Mouse (Mus musculus) heart, embryonic 12.5 days (tissue): ENCODE data around the gene Slc5a5. TPM values are rescaled to one million over a fixed set of nuclear protein-coding genes. Genes with fewer than 3 reads are reported as not detected.

ENCODE experiments used
- ATAC-seq: fragments of 200-750 bp; cut with Nextera tagmentation; 2 replicates; pipeline ENCODE4 v1.8.0; 2017; ENCODE audit warnings: moderate TSS enrichment, moderate library complexity; ENCODE audit not compliant: insufficient number of reproducible peaks, low FRiP score
- H3K27ac ChIP-seq: fragments of 300-500 bp; sonication (generic); 2 replicates; pipeline ENCODE4 v1.5.1; 2016; ENCODE audit warnings: mild to moderate bottlenecking, moderate library complexity; ENCODE audit not compliant: poor library complexity, severe bottlenecking
- H3K27me3 ChIP-seq: fragments of 300-500 bp; sonication (generic); replicated peaks from 2 replicates; pipeline ENCODE4 v1.6.1; 2016; ENCODE audit warnings: mild to moderate bottlenecking, moderate library complexity
- H3K36me3 ChIP-seq: fragments of 300-500 bp; sonication (generic); 2 replicates; pipeline ENCODE4 v1.6.1; 2016; ENCODE audit warnings: mild to moderate bottlenecking, moderate library complexity
- H3K4me1 ChIP-seq: fragments of 300-500 bp; sonication (generic); replicated peaks from 2 replicates; pipeline ENCODE4 v1.6.1; 2016; ENCODE audit warnings: mild to moderate bottlenecking
- H3K4me2 ChIP-seq: fragments of 300-500 bp; sonication (generic); 2 replicates; pipeline ENCODE4 v1.6.1; 2016; ENCODE audit warnings: mild to moderate bottlenecking, moderate library complexity
- H3K4me3 ChIP-seq: fragments of 300-500 bp; sonication (generic); 2 replicates; pipeline ENCODE4 v1.5.1; 2016; ENCODE audit warnings: mild to moderate bottlenecking
- H3K9ac ChIP-seq: fragments of 300-500 bp; sonication (generic); 2 replicates; pipeline ENCODE4 v1.6.1; 2016; ENCODE audit warnings: mild to moderate bottlenecking, moderate library complexity
- H3K9me3 ChIP-seq: fragments of 300-500 bp; sonication (generic); replicated peaks from 2 replicates; pipeline ENCODE4 v1.6.1; 2016; ENCODE audit warnings: mild to moderate bottlenecking, moderate library complexity
- WGBS: fragments of 180-500 bp; shearing (Covaris S2); methylation state at CpG from one replicate; pipeline ENCODE4 v1.1.7; 2016; 5-methylcytosine and 5-hydroxymethylcytosine counted together
- polyA plus RNA-seq: library from polyadenylated mRNA; unstranded; fragments of >200 nt; fragmentation: Nextera tagmentation; extraction: Ambion mirVana; gene quantifications from 2 replicates; pipeline ENCODE4 v1.2.1, GENCODE M21; 2016

Slc5a5 gene
- polyA plus RNA-seq, 1 experiment from 2014 or later, result 0.11 TPM

DNA sequence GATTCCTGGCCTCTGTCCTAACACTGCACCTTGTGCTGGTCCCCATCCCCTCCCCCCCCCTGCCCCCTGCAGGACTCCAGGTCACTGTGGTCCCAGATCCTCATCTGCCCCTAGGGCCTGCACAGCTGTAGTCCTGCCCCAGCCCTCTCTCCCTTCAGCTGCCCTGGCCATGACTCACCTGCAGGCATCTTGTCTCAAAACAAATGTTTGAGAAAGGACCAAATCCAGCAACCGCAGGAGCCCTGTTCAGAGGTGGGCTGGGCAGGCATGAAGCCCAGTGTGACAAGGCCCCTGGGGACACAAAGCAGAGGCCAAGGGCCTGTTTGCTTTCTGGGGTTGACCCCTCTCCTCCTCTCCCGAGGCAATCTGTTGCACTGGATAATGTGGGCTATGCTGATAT lies 14.4 kb downstream of the Slc5a5 start:
- peaks cover 21% of the 10 kb centered on the region; the same call in 1 of the 2 replicates for H3K27me3 ChIP-seq
- 45% methylated on average over 2 of the region's 2 CpGs for WGBS
- no peak overlapping the region for H3K27ac ChIP-seq
- H3K36me3 ChIP-seq, result no peaks in the 10 kb centered on the region
- no peak overlapping the region for H3K4me3 ChIP-seq
- peaks cover 12% of the 10 kb centered on the region for H3K4me1 ChIP-seq
- no peaks in the 10 kb centered on the region for H3K9me3 ChIP-seq
- ATAC-seq, result no peak
- no peak overlapping the region for H3K9ac ChIP-seq
- no peak overlapping the region for H3K4me2 ChIP-seq

DNA sequence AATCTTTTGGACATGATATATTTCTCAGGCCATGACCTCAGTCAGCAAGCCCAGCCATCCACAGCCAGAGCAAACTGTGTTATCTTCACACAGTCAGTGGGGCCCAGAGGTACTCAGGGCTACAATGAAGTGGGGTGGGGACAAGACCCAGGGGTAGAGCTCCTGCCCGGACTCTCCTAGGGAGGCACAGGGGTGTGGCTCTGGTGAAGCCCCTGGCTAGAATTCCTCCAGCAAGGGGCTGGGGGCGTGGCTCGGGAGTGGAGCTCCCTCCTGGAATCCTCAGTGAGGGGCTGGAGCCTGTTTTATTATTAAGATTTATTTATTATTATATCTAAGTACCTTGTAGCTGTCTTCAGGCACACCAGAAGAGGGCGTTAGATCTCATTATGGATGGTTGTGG lies 16.2 kb downstream of the Slc5a5 start:
- peaks cover 21% of the 10 kb centered on the region; the same call in 1 of the 2 replicates for H3K27me3 ChIP-seq
- H3K4me1 ChIP-seq, result peaks cover 24% of the 10 kb centered on the region
- H3K4me2 ChIP-seq, result no peak overlapping the region
- no peak for ATAC-seq
- no peak overlapping the region for H3K9ac ChIP-seq
- no peak overlapping the region for H3K4me3 ChIP-seq
- no peaks in the 10 kb centered on the region for H3K9me3 ChIP-seq
- 49% methylated on average over 4 of the region's 4 CpGs for WGBS
- H3K27ac ChIP-seq, result no peak overlapping the region
- H3K36me3 ChIP-seq, result no peaks in the 10 kb centered on the region

DNA sequence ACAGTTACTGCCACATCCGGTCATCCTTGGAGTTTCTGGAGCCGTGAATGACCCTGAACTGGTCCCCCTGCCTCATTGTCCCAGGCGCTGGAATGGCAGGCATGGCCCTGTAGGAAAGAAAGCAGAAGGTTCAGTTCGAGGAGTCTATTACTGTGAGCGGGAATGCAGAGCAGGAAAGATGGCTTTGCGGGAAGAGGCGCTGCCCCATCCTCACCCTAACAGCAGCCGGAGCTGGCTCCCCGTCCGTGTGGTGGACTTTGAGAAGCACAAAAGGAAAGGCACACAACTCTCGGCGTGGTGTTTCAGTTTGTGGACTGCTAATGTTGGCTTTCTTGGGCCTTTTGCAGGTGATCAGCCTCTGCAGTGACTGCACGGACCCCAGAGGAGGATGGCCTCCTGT lies 18.1 kb downstream of the Slc5a5 start:
- Histone ChIP-seq H3K9me3 (no peaks in the 10 kb centered on the region), H3K9ac (no peak overlapping the region), H3K4me2 (no peak overlapping the region), H3K4me1 (peaks cover 26% of the 10 kb centered on the region), H3K36me3 (no peaks in the 10 kb centered on the region), H3K27ac (no peak overlapping the region), H3K27me3 (peaks cover 12% of the 10 kb centered on the region; the same call in 1 of the 2 replicates), H3K4me3 (no peak overlapping the region)
- no peak for ATAC-seq
- 89% methylated on average over 13 of the region's 13 CpGs for WGBS

DNA sequence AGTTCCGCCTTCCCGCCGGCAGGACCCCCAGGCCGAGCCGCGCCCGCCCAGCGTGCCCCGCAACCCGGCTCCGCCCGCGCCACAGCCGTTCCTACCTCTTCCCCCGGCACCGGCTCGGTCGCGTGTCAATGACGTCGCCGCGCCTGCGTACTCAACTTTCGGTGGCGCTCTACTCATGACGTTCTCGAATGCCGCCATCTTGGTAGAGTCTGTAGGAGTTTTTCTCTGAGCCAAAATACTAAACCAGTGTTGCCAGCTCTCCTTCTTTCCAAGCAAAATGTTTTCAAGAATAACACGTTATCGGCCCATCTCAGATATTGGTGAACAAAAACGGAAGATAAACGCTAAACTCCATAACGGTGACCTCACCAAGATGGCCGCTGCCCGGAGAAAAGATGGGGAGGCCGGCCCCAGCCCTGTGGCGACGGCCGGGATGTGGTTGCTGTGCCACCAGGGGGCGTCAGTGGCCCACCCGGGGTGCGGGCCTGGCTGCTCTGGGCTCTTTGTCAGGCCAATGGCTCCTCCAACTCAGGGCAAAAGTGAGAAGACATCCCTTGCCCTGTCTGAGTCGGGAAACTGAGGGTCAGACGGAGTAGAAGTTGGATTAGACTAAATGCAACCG lies 19.1 kb downstream of the Slc5a5 start, which contains the start of gene Ccdc124:
Gene Ccdc124, minus strand, starts transcription at position 572 of the 622 bp plus-strand sequence.
- H3K4me2 ChIP-seq, result peak within 1 kb of the TSS; percentile 87
- H3K36me3 ChIP-seq, result peaks cover 1% of the 10 kb centered on the region; the same call in 1 of the 2 replicates
- ATAC-seq, result peak; percentile 90
- H3K27ac ChIP-seq, result peak within 1 kb of the TSS; percentile 49
- H3K9me3 ChIP-seq, result no peaks in the 10 kb centered on the region
- H3K4me3 ChIP-seq, result peak within 1 kb of the TSS; percentile 83
- 2% methylated on average over 45 of the region's 46 CpGs for WGBS
- H3K27me3 ChIP-seq, result 0 out of 2 replicates have a peak, but pooled peaks cover 6% of the 10 kb centered on the region
- peaks cover 35% of the 10 kb centered on the region for H3K4me1 ChIP-seq
- peak within 1 kb of the TSS; percentile 84 for H3K9ac ChIP-seq

DNA sequence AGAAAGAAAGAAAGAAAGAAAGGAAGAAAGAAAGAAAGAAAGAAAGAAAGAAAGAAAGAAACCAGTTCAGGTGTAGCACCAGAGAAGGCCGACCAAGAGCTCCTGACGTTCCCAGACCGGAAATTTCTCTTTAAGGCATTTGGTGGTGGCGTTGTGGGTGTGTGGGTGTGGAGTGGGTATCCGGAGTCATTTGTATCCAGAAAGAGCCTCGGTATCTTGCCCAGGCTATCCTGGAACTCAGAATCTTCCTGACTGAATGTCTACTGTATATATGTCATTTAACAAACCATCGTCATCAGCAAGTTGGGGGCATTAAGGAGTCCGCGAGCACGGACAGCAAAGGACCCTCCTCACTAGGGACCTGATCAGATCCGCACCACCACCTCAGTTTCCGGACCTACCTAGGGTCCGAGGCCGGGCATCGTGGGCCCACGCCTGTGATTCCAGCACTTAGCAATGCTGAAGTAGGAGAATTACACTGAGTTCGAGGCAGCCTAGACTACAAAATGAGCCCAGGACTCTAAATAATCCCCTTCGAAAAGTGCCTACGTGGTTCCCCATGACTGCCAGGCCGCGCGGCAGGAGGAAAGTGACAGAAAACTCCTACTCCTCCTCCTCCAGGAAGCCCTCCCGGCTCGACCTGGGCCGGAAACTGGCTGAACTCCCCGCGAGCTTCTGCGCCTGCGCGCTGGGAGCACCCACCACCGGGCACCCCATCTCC lies 19.8 kb downstream of the Slc5a5 start:
- 5% methylated on average over 30 of the region's 31 CpGs for WGBS
- Histone ChIP-seq H3K36me3 (peaks cover 8% of the 10 kb centered on the region), H3K27ac (peak overlapping the region; percentile 49), H3K4me3 (peak overlapping the region; percentile 83), H3K9ac (peak overlapping the region; percentile 84), H3K9me3 (no peaks in the 10 kb centered on the region), H3K27me3 (no peaks in the 10 kb centered on the region), H3K4me1 (peaks cover 41% of the 10 kb centered on the region), H3K4me2 (peak overlapping the region; percentile 87)
- ATAC-seq, result no peak; the same call in 1 of the 2 replicates

DNA sequence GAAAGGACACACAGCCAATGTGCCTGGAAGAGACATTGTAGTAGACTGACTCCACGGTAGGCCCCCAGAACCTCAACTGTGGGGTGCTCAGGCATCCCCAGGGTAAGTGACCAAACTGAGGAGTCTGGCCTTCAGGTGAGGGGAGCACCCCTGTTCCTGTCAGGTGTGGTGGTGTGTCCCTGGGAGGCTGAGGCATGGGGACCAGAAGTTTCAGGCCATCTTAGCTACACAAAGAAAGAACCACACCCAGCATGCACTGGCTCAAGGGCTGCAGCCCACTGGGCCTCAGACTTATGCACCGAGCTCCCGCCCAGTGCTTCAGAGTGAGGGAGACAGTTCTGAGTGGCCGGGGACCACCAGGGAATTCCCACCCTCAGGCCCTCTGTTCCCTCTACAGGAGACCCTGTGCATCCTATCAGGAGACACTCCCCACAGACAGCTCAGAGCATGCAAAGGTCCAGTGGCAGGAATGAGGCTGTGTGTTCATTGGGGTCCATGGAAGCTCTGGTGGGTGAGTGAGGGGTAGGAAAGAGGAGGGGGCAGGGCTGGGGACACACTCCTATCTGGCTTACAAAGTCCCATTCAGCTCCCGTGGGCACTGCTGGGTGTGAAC lies 21.3 kb downstream of the Slc5a5 start:
- Histone ChIP-seq H3K36me3 (peaks cover 8% of the 10 kb centered on the region), H3K27ac (peak overlapping the region; percentile 28; the same call in 1 of the 2 replicates), H3K9ac (peak overlapping the region; percentile 8; the same call in 1 of the 2 replicates), H3K4me1 (peaks cover 44% of the 10 kb centered on the region), H3K4me3 (no peak overlapping the region), H3K4me2 (no peak overlapping the region), H3K27me3 (no peaks in the 10 kb centered on the region), H3K9me3 (no peaks in the 10 kb centered on the region)
- 80% methylated on average over 5 of the region's 5 CpGs for WGBS
- no peak for ATAC-seq

DNA sequence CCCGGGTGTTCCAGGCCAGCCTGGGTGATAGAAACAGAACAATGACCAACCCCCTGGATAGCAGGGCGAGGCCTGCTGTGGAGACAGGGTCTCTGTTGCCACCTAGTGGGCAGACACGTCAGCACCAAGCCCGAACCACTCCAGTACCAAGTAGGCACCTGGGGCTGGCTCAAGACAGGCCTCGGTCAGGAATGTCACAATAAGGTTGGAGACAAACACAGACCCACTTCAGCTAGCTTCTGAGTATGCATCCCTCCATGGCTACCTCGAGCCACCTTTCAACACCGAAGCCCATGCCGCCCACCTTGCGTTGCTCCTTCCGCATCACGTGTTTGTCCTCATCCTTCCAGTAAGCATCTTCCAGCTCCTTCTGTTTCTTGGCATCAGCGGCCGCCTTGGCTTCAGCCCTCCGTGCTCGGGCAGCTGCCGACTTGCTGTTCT lies 22.9 kb downstream of the Slc5a5 start:
- no peaks in the 10 kb centered on the region for H3K9me3 ChIP-seq
- no peak; the same call in 1 of the 2 replicates for ATAC-seq
- 48% methylated on average over 16 of the region's 16 CpGs for WGBS
- H3K4me1 ChIP-seq, result peaks cover 52% of the 10 kb centered on the region
- peak overlapping the region; percentile 51; the same call in 1 of the 2 replicates for H3K4me2 ChIP-seq
- H3K4me3 ChIP-seq, result no peak overlapping the region
- H3K27ac ChIP-seq, result no peak overlapping the region; the same call in 1 of the 2 replicates
- no peaks in the 10 kb centered on the region for H3K27me3 ChIP-seq
- peaks cover 8% of the 10 kb centered on the region for H3K36me3 ChIP-seq
- H3K9ac ChIP-seq, result peak overlapping the region; percentile 26; the same call in 1 of the 2 replicates

DNA sequence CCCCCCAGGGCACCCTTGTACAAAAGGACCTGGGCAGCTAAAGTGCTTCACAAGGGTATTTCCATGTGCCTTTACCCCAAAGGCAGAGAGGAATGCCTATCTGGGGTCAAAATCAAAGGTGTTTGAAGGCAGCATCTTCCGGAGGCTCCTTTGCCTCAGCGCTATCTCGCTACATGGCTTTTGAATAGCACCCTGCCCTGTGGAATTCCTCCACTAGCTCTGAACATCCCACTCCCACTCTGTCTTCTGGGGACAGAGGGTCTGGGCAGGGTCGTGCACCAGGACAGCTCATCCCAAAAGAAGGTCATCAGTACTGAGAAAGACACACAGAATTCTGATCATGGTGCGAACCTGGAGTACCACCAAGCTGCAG lies 23.4 kb downstream of the Slc5a5 start:
- Histone ChIP-seq H3K9ac (peak overlapping the region; percentile 57; the same call in 1 of the 2 replicates), H3K4me1 (peaks cover 56% of the 10 kb centered on the region), H3K4me3 (0 out of 2 replicates have a peak overlapping the region, but pooled peaks have one; percentile 13), H3K4me2 (peak overlapping the region; percentile 51), H3K27ac (no peak overlapping the region), H3K9me3 (no peaks in the 10 kb centered on the region), H3K27me3 (no peaks in the 10 kb centered on the region), H3K36me3 (peaks cover 8% of the 10 kb centered on the region)
- WGBS, result 39% methylated on average over 5 of the region's 5 CpGs
- no peak for ATAC-seq

DNA sequence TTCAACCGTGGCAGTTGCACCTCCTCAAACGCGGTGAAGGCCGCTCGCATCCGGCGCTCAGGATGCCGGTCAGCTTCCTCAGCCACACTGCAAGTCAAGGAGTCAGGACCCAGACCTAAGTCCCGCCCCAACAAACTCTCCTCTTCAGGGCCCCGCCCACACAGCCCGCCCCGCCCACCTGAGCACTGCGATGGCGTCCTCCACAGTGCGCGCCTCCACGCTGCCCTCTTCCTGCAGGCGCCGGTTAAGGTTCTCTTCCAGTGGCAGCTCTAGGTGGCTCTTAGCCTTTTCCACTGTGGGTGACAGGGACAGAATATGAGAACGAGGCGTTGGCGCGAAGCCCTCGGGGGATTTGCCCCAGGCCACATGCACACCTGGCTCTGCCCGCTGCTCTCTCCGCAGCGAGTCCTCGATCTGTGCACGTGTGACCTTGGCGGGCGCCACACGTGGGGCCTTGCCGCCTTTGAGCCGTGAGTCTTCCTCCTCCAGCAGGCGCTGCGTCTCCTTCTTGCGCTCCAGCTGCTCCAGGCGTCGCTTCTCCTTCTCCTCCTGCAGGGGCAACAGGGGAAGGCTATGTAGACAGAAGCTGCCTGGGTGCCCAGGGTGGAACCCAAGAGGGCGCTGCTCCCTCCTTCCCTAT lies 23.9 kb downstream of the Slc5a5 start:
- no peaks in the 10 kb centered on the region for H3K9me3 ChIP-seq
- WGBS, result 21% methylated on average over 40 of the region's 40 CpGs
- H3K27ac ChIP-seq, result no peak overlapping the region
- peak overlapping the region; percentile 51 for H3K4me2 ChIP-seq
- peaks cover 8% of the 10 kb centered on the region for H3K36me3 ChIP-seq
- H3K27me3 ChIP-seq, result no peaks in the 10 kb centered on the region; the same call in 1 of the 2 replicates
- 0 out of 2 replicates have a peak overlapping the region, but pooled peaks have one; percentile 13 for H3K4me3 ChIP-seq
- peaks cover 62% of the 10 kb centered on the region for H3K4me1 ChIP-seq
- ATAC-seq, result 0 out of 2 replicates have a peak, but pooled peaks have one; percentile 26
- H3K9ac ChIP-seq, result peak overlapping the region; percentile 57

DNA sequence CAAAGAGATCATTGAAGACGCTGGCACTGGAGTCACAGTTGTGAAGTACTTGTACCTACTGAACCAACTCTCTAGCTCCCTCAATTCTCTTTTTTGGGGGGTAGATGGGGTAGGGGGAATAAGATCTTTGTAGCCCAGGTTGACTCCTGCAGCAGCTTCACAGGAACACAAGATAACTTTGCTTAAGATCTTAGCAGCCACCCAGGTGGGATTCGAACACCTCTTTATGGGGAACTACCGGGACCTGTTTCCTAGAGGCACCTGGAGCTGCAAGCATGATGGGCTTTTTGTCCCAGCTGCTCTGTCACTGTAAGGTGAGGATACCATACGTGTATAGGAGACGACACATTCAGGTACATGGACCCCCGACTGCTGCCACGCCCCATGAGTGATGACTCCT lies 26.0 kb downstream of the Slc5a5 start:
- Histone ChIP-seq H3K36me3 (peaks cover 8% of the 10 kb centered on the region), H3K27ac (no peak overlapping the region), H3K9ac (0 out of 2 replicates have a peak overlapping the region, but pooled peaks have one; percentile 53), H3K4me1 (peaks cover 68% of the 10 kb centered on the region), H3K4me3 (no peak overlapping the region), H3K4me2 (no peak overlapping the region; the same call in 1 of the 2 replicates), H3K9me3 (no peaks in the 10 kb centered on the region), H3K27me3 (peaks cover 21% of the 10 kb centered on the region)
- no peak for ATAC-seq
- 84% methylated on average over 7 of the region's 7 CpGs for WGBS
